In genomic region chr7:99360803-99361414, GRCm38 (mm10) we compare ENCODE assay signal across 8 mouse cellular contexts. TPM values are rescaled to one million over a fixed set of nuclear protein-coding genes. Genes with fewer than 3 reads are reported as not detected.
DNase-seq lines count a peak whose midpoint lies in the region; ATAC-seq and TF ChIP-seq lines count a peak whose summit lies in the region.

No protein-coding gene starts in this region.

- DNase-seq in kidney, postnatal 14 days = no peak
- no peak for DNase-seq in heart, postnatal 0 days (ENCODE audit: low spot score)
- no peak for DNase-seq in c-Kit-positive CD71-positive TER-119-positive erythroid progenitor cells, embryonic 14.5 days (ENCODE audit: low spot score)
- no peak for DNase-seq in thymus, postnatal 36 days
- no peak for DNase-seq in urinary bladder, adult 18-20 months (ENCODE audit: low spot score in 2 of 2)

- no peak for TF ChIP-seq EP300 in heart, postnatal 0 days (IDR thresholded peaks at IDR 0.05; ENCODE audit: low read depth)

- 10% methylated on average over 8 of the region's 8 CpGs for WGBS in kidney, embryonic 14.5 days
- WGBS in heart, postnatal 0 days = 49% methylated on average over 8 of the region's 8 CpGs
- WGBS in midbrain, embryonic 15.5 days = 21% methylated on average over 8 of the region's 8 CpGs

- no peak for TF ChIP-seq CTCF in heart, postnatal 0 days (IDR thresholded peaks at IDR 0.05; ENCODE audit: low read depth)

- H3K9me3 ChIP-seq in kidney, embryonic 14.5 days (ENCODE audit: control insufficient read depth, low read length) = no peaks in the 10 kb centered on the region
- no peaks in the 10 kb centered on the region for H3K9me3 ChIP-seq in heart, postnatal 0 days (replicated peaks; ENCODE audit: control insufficient read depth, low read length)
- H3K9me3 ChIP-seq in midbrain, embryonic 15.5 days = no peaks in the 10 kb centered on the region

- no peak overlapping the region for H3K4me3 ChIP-seq in kidney, embryonic 14.5 days (ENCODE audit: low read length)
- H3K4me3 ChIP-seq in brown adipose tissue, adult 24 weeks (ENCODE audit: insufficient read depth, low read depth, low read length) = no peak overlapping the region
- no peak overlapping the region for H3K4me3 ChIP-seq in heart, postnatal 0 days (ENCODE audit: low read depth, low read length)
- H3K4me3 ChIP-seq in midbrain, embryonic 15.5 days = no peak overlapping the region

- H3K4me1 ChIP-seq in kidney, embryonic 14.5 days (ENCODE audit: control insufficient read depth, insufficient read depth, low read length) = peaks cover 29% of the 10 kb centered on the region
- peaks cover 18% of the 10 kb centered on the region for H3K4me1 ChIP-seq in brown adipose tissue, adult 24 weeks (ENCODE audit: control insufficient read depth, insufficient read depth, insufficient read length, low read length)
- H3K4me1 ChIP-seq in heart, postnatal 0 days (ENCODE audit: control insufficient read depth, insufficient read depth) = peaks cover 30% of the 10 kb centered on the region
- H3K4me1 ChIP-seq in midbrain, embryonic 15.5 days = peaks cover 42% of the 10 kb centered on the region

- no peaks in the 10 kb centered on the region for H3K27me3 ChIP-seq in kidney, embryonic 14.5 days (ENCODE audit: control insufficient read depth, insufficient read depth, low read length)
- no peaks in the 10 kb centered on the region for H3K27me3 ChIP-seq in heart, postnatal 0 days (ENCODE audit: control insufficient read depth, insufficient read depth, low read length)
- H3K27me3 ChIP-seq in midbrain, embryonic 15.5 days (replicated peaks) = no peaks in the 10 kb centered on the region

- H3K9ac ChIP-seq in kidney, embryonic 14.5 days (ENCODE audit: low read depth, low read length) = peak overlapping the region; percentile 40
- 0 out of 2 replicates have a peak overlapping the region, but pooled peaks have one; percentile 3 for H3K9ac ChIP-seq in heart, postnatal 0 days (replicated peaks; ENCODE audit: low read depth, low read length)
- no peak overlapping the region for H3K9ac ChIP-seq in midbrain, embryonic 15.5 days

- H3K27ac ChIP-seq in kidney, embryonic 14.5 days (ENCODE audit: low read depth, low read length) = peak overlapping the region; percentile 97
- H3K27ac ChIP-seq in brown adipose tissue, adult 24 weeks (replicated peaks; ENCODE audit: low read depth, low read length) = peak overlapping the region; percentile 41
- H3K27ac ChIP-seq in heart, postnatal 0 days (ENCODE audit: low read depth) = peak overlapping the region; percentile 90
- peak overlapping the region; percentile 90 for H3K27ac ChIP-seq in midbrain, embryonic 15.5 days

- peak overlapping the region; percentile 21 for H3K4me2 ChIP-seq in kidney, embryonic 14.5 days (replicated peaks; ENCODE audit: low read depth, low read length)
- H3K4me2 ChIP-seq in heart, postnatal 0 days (ENCODE audit: low read depth, low read length) = no peak overlapping the region
- H3K4me2 ChIP-seq in midbrain, embryonic 15.5 days = peak overlapping the region; percentile 12; the same call in 1 of the 2 replicates

- no peak for ATAC-seq in kidney, embryonic 14.5 days (ENCODE audit: low FRiP score, low TSS enrichment)
- no peak for ATAC-seq in heart, postnatal 0 days (ENCODE audit: insufficient read depth, low read depth)
- no peak for ATAC-seq in midbrain, embryonic 15.5 days (replicated peaks)

- H3K36me3 ChIP-seq in kidney, embryonic 14.5 days (ENCODE audit: control insufficient read depth, insufficient read depth, low read length) = no peaks in the 10 kb centered on the region
- no peaks in the 10 kb centered on the region for H3K36me3 ChIP-seq in heart, postnatal 0 days (replicated peaks; ENCODE audit: control insufficient read depth, insufficient read depth, low read length)
- H3K36me3 ChIP-seq in midbrain, embryonic 15.5 days (replicated peaks) = no peaks in the 10 kb centered on the region

RNA-seq across cellular contexts. Expression of gene Serpinh1, which starts 7.9 kb away (rescaled TPM):
- polyA plus RNA-seq in kidney, embryonic 14.5 days (2014; fragmentation: Nextera tagmentation; extraction: Ambion mirVana) = 459 and 599 TPM in 2 replicates
- 245 and 533 TPM in 2 replicates for polyA plus RNA-seq in brown adipose tissue, adult 24 weeks (2012; ENCODE audit: insufficient read depth, insufficient read length, missing spikeins)
- total RNA-seq in heart, postnatal 0 days (2014; rRNA removed; ENCODE audit: low replicate concordance) = 811 and 864 TPM in 2 replicates
- 522 and 571 TPM in 2 replicates for polyA plus RNA-seq in heart, postnatal 0 days (2015; fragmentation: Nextera tagmentation; extraction: Ambion mirVana)
- polyA plus RNA-seq in midbrain, embryonic 15.5 days (2015; fragmentation: Nextera tagmentation; extraction: Ambion mirVana) = 235 and 259 TPM in 2 replicates

RNA-seq across cellular contexts. Expression of gene Gdpd5, which starts 20.3 kb away (rescaled TPM):
- polyA plus RNA-seq in kidney, embryonic 14.5 days (2014; fragmentation: Nextera tagmentation; extraction: Ambion mirVana) = 12.1 and 15.4 TPM in 2 replicates
- 10.1 and 10.9 TPM in 2 replicates for polyA plus RNA-seq in brown adipose tissue, adult 24 weeks (2012; ENCODE audit: insufficient read depth, insufficient read length, missing spikeins)
- 35.9 and 47.8 TPM in 2 replicates for total RNA-seq in heart, postnatal 0 days (2014; rRNA removed; ENCODE audit: low replicate concordance)
- 24.4 and 28.9 TPM in 2 replicates for polyA plus RNA-seq in heart, postnatal 0 days (2015; fragmentation: Nextera tagmentation; extraction: Ambion mirVana)
- 51.8 and 53.3 TPM in 2 replicates for polyA plus RNA-seq in midbrain, embryonic 15.5 days (2015; fragmentation: Nextera tagmentation; extraction: Ambion mirVana)

Comparison
In these comparisons a context has a peak if more than half of its experiments do, and no peak if none do; other contexts are left out.
1. H3K27ac ChIP-seq: peak in every context shown above with its lines; median percentile 97 in kidney, embryonic 14.5 days; 90 in heart, postnatal 0 days; 90 in midbrain, embryonic 15.5 days; 41 in brown adipose tissue, adult 24 weeks.